Mouse (Mus musculus) left cerebral cortex, adult 2 months (tissue): ENCODE measurements around the gene Tspan18. TPM values are rescaled to one million over a fixed set of nuclear protein-coding genes. Genes with fewer than 3 reads are reported as not detected.

Experiments used
- DNase-seq, 2 experiments: peaks; one replicate each; pipeline ENCODE4 v3.0.0; 2021 to 2022; ENCODE audit warnings: low spot score in 2 of 2, mixed read lengths in 1 of 2; ENCODE audit errors: extremely low spot score in 1 of 2
- H3K27ac ChIP-seq: fragments of 200-600 bp; 2 replicates; pipeline ENCODE4 v1.8.1; 2022
- H3K4me3 ChIP-seq: fragments of 200-600 bp; 2 replicates; pipeline ENCODE4 v1.8.1; 2022
- CTCF ChIP-seq: fragments of 200-600 bp; IDR thresholded peaks from 2 replicates; pipeline ENCODE4 v1.8.1; 2022; ENCODE audit warnings: antibody characterized with exemption, mild to moderate bottlenecking, moderate library complexity
- intact Hi-C: fragments of 180-260 bp; cut with DNase I; formaldehyde crosslinking; loops from one replicate; pipeline ENCODE4 v1.15.1; 2025
- total RNA-seq, 2 experiments: library from RNA; stranded (reverse); gene quantifications; 2 replicates each; pipeline ENCODE4 v1.2.3; 2021

Tspan18 gene
- total RNA-seq, 2 experiments from 2014 or later: 1.5 to 3.0 TPM

DNA sequence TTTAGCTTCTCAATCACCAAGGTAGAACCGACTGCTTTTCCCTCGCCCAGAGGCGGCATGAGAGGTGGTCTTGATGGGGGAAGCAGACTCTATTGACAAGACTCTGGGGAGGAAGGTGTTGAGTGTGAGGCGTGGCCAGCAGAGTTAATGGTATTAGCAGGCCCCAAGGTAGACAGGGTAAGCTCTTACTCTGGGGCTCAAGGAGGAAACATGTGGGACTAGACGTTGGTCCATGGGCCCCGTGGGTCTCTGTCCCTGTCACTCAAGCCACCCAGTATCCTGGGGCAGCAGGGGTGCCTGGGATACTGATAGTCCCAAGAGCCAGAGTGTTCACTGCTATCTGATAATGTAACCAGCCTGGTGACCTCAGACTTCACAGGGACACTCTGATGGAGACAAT lies 26.0 kb upstream of the Tspan18 start:
- Histone ChIP-seq H3K27ac (no peak overlapping the region), H3K4me3 (no peak overlapping the region)
- no peak for TF ChIP-seq CTCF
- DNase-seq: no peak
- intact Hi-C loops: no loop called here

DNA sequence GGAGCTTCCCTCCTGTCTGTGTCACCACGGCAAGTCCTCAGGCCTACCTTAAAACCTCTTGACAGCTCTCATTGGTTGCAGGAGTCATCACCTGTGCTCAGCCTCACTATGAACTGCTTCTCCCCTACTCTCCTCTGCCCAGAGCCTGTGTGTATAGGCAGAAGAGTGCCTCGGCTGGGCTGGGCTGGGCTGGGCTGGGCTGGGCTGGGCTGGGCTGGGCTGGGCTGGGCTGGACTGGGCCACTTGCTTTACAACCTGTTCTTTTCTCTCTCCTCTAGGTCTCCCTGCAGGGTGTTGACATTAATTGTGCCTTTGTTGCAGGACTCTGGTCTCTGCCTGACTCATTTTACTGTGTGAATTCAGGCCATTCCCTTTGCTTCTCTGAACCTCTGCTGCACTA lies 23.1 kb upstream of the Tspan18 start:
- DNase-seq: no peak
- no peak overlapping the region for H3K4me3 ChIP-seq
- intact Hi-C loops: no loop called here

DNA sequence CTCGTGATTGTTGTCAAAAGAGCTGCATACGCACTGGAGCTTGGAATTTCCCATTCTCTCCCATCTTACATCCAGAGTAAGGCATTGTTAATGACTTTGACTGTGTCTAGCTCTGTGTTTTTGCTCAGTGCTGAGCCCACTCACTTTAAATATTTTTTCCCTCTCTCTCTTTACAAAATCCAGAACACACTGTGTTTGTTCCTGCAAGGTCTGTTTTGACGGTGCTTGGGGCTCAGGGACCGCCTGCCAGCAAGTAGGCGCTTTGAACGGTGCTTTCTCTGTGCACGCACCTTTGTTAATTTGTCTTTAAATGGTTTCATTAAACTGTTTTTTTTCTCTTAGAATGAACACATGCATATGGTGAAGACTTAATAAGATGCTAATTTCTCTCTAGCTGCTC lies 21.5 kb upstream of the Tspan18 start:
- DNase-seq: no peak
- no peak for TF ChIP-seq CTCF
- no peak overlapping the region for H3K27ac ChIP-seq
- H3K4me3 ChIP-seq: no peak overlapping the region
- intact Hi-C loops: no loop called here

More for the DNA sequence above, 23.1 kb upstream of the Tspan18 start:
- no peak for TF ChIP-seq CTCF
- H3K27ac ChIP-seq: no peak overlapping the region

GRCm38 (mm10) chr2:93354621-93355020 lies 20.3 kb upstream of the Tspan18 start:
- no peak for DNase-seq
- Histone ChIP-seq H3K4me3 (no peak overlapping the region), H3K27ac (no peak overlapping the region)
- intact Hi-C loops: no loop called here
- TF ChIP-seq CTCF: no peak

DNA sequence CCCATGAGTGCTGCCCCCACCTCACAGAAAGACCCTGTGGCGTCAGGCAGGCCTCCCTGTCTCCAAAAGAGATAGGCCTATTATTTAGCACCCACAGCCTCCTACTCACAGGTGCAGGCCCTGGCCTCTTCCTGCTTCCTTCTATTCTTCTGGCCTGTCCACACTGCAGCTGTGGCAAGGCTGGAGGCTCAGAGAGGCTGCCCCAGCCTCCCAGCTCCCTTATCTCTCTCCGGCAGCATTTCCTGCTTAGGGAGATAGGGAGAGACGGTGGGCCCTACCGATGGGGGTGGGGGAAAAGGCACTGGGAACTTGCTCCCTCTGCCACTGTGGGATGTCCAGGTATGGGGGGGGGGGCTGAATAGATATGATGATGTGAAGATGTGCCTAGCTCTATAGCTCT lies 19.4 kb upstream of the Tspan18 start:
- no peak for TF ChIP-seq CTCF
- Histone ChIP-seq H3K4me3 (no peak overlapping the region), H3K27ac (no peak overlapping the region)
- DNase-seq: no peak
- intact Hi-C loops: no loop called here

DNA sequence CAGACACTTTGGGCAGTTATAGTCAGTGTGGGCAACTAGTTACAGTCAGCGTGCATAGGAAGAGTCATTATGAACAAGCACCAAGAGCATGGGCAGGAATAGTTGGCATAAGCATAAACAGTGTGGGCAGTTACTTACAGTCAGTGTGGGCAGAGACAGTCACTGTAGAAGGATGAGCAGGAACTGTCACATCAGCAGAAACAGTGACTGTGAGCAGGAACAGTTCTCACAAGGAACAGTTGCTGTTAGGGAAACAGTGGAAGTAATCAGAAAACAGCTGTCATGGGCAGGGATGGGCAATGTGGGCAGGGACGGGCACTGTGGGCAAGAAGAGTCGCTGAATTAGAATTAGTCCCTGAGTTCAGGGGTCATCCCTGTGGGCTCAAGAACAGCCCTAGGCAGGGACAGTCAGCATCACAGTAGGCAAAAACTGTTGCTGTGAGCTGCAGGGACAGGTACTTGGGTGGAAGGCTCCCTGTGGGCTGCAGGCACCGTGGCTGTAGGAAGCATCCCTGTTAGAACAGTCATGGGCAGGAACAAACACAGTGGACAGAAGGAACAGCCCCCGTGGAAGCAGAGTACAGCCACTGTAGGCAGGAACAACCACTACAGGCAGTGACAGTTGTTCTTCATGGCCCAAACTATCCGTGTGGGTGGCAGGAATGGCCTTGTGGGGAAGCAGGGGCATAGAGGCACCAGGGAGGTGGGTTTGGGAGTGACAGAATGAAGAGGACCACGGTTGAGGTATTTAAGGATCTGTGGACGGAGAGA lies 18.8 kb upstream of the Tspan18 start:
- no peak overlapping the region for H3K27ac ChIP-seq
- no peak overlapping the region for H3K4me3 ChIP-seq
- TF ChIP-seq CTCF: no peak
- no peak for DNase-seq
- intact Hi-C loops: no loop called here

- intact Hi-C loops: no loop called here
- Histone ChIP-seq H3K27ac (no peak overlapping the region), H3K4me3 (no peak overlapping the region)
- TF ChIP-seq CTCF: no peak
- no peak for DNase-seq
Measured at GRCm38 (mm10) chr2:93351352-93351751, 17.0 kb upstream of the Tspan18 start.

DNA sequence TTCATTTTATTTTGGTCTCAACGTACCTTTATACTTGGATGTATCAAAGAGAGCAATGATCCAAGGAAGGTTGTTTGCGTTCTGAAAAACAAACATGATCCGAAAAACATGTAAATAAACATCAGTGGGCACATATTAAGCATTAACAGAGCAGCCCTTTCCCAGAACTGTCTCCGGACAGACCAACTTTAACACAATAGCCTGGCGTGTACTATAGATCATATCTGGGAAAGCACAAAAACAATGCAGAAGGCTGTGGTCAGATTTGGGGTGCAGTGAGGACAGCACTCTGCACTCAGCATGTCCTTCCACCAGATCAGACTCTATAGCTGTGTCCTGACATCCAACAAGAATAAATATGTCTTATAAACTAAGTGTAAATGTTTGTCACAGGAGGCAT lies 12.7 kb upstream of the Tspan18 start:
- H3K27ac ChIP-seq: no peak overlapping the region
- TF ChIP-seq CTCF: no peak
- no peak overlapping the region for H3K4me3 ChIP-seq
- DNase-seq: no peak
- intact Hi-C loops: no loop called here

GRCm38 (mm10) chr2:93346609-93347008 lies 12.3 kb upstream of the Tspan18 start:
- DNase-seq: no peak
- intact Hi-C loops: no loop called here

GRCm38 (mm10) chr2:93345663-93346268 lies 11.5 kb upstream of the Tspan18 start:
- Histone ChIP-seq H3K4me3 (no peak overlapping the region), H3K27ac (no peak overlapping the region)
- no peak for TF ChIP-seq CTCF
- intact Hi-C loops: no loop called here
- no peak for DNase-seq

More at GRCm38 (mm10) chr2:93346609-93347008, 12.3 kb upstream of the Tspan18 start:
- TF ChIP-seq CTCF: no peak
- no peak overlapping the region for H3K4me3 ChIP-seq
- no peak overlapping the region for H3K27ac ChIP-seq

DNA sequence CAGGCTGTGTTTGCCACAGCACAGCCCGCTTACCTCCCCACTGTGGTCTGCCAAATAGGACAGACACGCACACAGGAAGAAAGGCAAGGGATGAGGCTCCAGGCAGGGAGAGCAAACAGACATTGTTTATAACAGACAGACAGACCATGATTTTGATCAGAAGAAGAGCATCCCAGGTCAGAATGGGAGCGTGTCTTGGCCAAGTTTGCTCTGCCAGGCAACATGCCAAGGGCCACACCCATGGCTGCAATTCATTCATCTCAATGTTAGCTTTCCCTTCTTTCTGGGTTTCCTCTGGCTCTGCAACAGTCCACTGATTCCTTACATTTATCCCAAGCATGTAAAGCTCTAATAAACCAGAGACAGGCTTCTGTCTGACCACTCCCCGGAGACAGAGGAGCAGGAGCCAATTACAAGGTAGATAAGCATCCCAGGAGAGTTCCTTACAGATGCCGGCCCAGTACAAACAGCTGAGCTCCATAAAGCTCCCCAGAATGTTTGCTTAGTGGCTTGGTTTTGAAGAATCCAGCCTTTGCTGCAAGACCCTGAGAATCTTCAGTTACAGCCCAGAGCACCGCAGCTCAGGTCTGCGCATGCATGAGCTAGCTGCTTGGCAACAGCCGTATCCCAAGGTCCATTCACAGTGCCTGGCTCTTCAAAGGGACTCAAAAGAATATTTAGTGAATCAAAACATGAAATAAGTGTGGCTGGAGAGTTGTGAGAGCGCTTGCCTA lies 5.2 kb upstream of the Tspan18 start:
- intact Hi-C loops: no loop called here
- H3K27ac ChIP-seq: no peak overlapping the region
- no peak for DNase-seq
- H3K4me3 ChIP-seq: no peak overlapping the region
- TF ChIP-seq CTCF: no peak

GRCm38 (mm10) chr2:93335996-93336395 lies 1.7 kb upstream of the Tspan18 start:
- no peak for TF ChIP-seq CTCF
- H3K4me3 ChIP-seq: no peak overlapping the region
- DNase-seq: no peak
- no peak overlapping the region for H3K27ac ChIP-seq
- intact Hi-C loops: loop anchor here (2.0 kb wide), 1 partner anchor 119 kb away; no protein-coding TSS in a partner anchor
